Mouse (Mus musculus) gastrocnemius, postnatal 10 days (tissue): ENCODE measurements at regions not wholly inside any gene's neighbourhood (a gene's known extent, or its start where the extent isn't known, plus 50 kb on each side); places are given as distances from the start of the nearest gene placed in this dataset.

Source experiments
- DNase-seq: peaks from one replicate; pipeline ENCODE4 v3.0.0; 2021; ENCODE audit warnings: mixed read lengths

DNA sequence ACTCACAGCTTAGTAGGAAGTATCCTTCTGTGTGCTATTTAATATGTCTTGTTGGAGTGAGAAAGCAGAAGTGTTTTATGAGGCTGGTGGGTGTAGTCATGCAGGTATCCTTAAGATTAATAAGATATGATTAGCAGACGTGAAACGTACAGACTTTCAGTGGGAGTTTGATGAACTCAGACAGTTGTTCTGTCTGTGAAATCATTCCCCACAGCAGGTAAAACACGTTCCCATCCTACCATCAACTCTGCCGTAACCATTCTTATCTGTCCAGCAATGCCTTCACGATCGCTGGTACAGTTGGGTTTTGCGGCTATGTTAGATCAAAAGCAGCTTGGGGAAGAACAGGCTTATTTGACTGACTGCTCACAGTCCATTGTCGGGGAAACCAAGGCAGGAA, 332.3 kb downstream of the Med10 start:
- DNase-seq = no peak

DNA sequence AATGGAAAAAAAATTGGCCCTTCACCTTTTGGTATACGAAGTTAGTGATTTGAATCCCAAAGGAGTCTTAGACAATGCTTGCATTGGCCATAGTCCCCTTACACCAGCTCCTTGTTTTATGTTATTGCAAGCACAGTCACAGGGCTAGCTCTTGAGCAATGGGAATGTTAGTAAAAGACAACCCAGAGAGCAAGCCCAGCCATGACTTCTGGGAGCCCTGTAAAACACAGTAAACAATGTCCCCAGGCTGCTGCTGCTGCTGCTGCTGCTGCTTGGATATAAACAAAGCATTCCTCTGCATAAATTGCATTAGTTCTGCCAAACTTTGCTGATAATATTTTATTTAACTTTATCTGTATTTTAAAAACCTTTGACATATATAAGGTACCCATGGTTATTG, 334.0 kb downstream of the Med10 start:
- no peak for DNase-seq

DNA sequence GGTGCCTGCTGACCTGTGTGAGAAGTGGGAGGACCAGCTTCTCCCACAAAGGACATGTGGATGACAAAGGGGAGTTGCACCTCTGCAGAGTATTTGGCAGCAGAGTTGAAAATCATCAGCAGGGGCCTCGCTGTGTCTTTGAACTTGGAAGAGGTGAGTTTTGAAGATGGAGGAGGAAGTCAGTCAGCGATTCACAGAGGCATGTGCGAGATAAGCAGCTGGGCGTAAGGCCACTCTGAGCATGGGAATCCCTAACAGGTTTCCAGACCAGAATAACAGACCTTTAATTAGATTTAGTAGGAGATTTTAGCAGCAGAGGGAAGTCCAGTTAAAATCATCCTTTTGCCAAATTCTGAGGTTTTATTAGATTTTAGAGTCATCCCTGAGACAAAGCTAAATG, 342.3 kb downstream of the Med10 start:
- no peak for DNase-seq

DNA sequence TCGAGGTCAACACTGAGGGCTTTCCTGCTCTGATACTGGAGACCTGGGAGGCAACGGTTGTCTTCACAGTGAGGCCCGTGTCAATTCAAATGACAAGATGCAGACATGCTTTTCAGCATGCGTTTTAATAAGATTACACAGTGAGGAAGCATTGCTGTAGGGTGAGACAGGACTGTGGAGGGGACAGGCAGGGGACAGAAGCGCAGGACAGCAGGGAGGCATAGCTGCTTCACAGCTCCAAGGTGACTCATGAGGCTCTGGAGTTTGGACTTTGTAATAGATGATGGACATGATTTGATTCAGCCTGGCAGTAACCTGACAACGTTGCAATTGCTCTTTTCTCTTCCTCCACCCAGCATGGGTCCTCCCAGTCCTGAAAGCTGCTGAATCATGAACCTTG, 343.3 kb downstream of the Med10 start:
- DNase-seq = no peak

DNA sequence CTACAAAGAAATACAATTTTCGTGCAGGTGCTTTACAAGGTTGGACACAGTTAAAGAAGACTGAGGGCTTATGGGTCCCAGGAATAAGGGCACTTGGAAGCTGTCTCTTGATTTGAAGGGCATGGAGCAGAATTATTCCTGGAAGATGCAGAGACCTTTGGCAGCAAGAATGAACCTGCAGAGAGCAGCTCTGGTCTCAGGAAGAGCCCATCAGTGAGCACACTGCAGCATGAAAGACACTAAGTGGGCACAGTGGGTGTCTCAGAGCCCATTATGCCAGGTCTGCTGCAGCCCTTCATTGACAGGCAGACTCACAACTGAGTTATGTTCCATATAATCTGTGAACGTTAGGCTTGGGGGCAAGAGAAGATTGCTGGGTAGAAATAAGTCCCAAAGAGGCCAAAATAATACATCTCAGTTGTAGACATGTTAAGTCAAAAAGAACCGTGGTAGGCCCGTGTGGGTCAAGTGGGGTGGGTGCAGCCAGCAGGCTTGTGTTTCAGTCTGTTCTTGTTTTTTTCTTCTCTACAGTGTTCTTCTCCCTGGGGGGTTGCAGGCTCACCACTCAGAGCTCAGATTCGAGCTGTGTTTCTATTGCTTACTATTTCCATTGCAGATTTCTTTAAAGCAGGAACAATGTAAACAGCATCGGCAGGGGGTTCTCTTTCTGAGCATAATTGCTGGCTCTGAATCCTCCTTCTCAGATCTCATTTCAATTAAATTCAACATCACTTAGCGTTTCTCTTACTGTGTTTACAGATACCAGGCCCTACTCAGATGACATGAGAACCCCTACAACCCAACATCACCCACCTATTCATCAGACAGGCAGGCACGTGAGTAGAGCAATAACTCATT, 347.1 kb downstream of the Med10 start:
- DNase-seq = no peak

DNA sequence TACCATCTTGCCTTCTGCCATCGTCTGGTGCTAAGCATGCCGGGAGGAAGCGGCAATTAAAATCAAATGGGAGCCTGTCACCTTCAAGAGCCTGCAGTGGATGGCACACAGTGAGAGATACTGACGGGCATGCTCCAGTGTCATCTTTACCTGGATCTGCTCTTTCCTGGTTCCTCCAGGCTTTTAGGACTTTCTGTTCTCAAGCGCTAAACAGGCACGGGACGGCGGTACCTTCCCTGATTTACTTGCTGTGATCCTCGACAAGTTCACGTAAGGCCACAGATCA, 347.6 kb downstream of the Med10 start:
- DNase-seq = no peak

DNA sequence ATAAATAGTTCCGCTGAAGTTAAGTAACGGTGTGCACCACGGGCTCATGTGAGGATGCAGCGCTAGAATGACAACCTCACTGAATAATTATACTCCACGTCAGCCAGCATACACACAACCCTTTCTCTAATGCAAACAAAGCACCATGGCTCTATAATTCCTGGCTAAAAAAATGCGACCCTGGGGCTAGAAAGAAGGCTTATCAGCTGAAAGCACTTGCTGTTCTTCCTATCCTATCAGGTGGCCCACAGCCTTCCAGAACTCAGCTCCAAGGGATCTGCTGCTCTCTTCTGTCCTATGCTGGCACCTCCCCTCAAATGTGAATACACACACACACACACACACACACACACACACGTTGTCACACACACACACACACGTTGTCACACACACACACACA, 350.9 kb downstream of the Med10 start:
- no peak for DNase-seq

DNA sequence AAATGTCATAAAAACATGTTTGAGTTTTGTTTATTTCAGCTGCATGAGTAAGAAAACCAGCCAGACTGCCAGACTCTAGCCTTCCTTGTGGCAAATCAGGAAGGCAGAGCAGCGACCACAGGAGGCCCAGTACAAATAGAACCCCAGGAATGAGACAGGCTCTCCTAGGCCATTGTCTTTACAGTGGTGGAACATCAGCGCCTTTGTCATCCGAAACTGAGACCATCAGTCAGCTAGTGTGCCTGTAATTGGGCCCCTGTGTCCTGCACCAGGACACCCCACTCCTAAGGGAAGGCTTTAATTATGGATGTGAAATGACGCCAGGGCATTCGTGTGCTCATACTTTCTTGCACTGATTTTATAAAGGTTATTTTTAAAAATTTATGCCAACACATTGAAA, 353.4 kb downstream of the Med10 start:
- DNase-seq = no peak

DNA sequence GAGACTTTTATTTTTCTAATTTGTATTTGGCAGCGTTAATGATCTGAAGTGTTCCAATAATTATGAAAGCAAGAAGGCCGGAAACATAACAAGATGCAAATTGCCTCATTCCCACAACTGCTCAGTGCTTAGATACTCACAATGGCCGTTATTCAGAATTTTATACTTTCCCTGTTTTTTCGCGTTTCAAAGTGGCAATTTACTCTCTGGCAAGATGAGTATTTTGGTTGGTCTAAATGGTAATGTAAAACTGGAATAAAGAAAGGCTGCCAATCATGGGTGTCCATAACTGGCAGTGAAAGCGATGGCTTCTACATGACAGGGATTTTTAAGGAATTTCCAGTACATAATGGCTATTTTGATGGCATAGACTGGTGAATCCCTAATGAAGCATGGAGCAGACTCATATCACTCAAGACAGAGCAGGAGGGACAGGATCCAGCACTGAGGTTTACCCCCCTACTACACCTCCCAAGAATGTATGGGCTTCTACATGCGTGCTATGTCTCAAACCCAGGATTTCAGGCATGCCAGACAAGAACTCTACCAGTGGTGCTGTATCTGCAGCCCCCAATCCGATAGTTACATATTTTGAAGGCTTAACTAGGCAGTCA, 354.9 kb downstream of the Med10 start:
- no peak for DNase-seq

DNA sequence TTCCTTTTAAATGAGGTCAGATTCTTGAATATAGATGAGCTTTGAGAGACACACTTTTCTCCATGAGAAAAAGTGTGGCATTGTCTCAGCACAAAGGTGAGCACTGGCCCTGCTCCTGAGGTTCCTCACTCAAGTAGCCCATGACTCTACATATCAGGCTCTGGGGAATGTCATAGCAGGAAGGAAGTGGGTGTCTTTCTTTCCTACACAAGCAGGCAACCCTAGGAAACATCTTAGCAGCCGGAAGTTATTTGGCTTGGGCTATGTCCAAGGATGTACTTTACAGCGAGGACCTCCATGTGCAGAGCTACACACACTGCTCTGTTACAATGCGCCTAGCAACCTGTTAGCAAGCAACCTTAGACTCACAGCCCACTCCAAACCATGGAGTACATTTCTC, 356.9 kb downstream of the Med10 start:
- DNase-seq = no peak

DNA sequence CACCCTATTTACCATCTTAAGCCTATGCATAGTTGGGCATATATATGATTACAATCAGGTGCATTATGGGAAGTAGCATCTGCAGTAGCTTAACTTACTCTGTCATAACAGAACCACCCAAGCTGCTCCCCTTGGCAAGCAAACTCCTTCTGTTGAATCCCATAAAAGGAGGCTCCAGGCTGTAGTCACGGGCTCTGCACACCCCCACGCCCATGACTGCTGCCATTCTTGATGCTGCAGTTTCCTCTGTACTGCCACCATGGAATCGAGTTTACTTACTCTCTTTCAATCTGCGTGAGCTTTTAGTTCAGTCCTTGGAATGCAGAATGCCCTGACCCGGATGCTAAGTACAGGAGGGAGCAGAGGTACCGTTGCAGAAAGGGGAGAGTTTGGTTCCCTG, 357.4 kb downstream of the Med10 start:
- DNase-seq = no peak

DNA sequence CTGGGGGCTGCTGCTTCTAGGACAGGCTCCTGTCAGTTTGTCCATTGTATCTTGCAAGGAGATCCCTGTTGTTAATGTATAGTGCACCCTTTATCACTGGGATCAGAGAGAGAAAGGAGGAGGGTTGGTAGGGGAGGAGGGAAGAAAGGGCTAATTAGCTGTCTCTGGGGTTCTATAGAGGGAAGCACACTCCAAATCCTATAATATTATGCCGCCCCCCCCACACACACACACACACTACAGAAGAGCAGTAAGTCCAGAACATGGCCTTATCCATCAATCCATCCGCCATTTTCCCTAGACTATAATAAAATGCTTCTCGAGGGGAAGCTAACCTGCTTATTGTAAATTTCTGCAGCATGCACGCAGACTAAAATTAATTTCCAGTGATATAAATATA, 359.9 kb downstream of the Med10 start:
- no peak for DNase-seq

DNA sequence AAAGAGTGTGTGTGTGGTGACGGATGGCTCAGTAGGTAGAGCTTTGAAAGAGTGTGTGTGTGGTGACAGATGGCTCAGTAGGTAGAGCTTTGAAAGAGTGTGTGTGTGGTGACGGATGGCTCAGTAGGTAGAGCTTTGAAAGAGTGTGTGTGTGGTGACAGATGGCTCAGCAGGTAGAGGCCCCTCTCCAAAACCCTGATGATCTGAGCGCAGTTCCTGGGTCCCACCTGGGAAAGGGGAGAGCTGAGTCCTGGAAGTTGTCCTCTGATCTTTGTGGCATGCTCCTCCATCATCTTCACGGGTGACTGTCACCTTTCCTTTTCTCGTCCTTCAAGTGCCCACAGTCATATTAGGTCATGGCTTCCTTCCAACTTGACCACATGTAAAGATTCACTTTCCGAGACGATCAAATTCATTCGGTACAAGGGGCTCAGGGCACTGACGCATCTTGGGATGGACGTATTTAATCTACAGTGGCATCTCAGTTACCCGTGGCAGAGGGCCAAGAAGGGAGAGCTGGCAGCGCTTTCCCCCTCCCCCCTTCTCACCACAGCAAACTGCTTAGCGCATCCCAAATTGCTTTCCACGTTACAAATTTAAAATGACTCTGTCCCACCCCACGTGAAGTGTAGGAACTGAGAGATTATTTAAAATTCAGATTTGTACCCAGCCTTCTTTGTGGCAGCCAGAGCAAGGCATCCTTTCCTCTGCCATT, 363.5 kb downstream of the Med10 start:
- no peak for DNase-seq

DNA sequence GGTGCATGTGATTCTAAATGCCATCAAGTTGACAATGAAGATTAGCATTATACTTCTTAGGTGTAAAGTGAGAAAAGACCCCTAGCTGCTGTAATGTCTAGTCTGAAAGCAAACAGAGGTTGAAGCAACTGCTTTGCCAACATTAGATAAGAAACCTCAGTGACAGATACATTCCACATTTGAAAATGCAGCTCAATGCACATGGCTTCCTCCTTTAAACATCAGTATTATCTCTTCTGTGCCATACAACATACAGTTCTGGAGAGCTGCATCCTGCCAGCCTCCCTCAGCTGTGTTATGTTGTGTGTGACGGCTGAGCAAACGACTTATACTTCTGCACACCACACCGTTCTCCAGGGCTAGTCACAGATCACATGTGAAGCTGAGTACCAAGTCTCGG, 365.6 kb downstream of the Med10 start:
- no peak for DNase-seq

DNA sequence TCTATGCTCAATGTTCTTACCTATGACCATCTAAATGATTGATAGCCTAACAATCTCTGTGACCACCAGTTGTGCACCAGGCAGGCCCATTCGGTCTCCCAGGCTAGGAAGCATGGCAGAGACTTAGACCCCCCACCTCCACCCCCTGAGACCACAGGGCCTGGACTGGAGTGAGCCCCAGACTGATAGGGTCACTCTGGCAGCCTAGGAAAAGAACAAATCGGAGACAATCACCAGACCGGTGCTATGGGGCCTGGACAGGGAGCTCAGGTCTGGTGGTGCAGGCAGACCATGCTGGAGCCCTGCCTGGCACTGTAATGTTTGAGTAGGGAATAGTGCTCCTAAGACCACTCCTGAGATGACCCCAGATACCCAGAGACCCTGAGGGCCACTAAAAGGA, 366.7 kb downstream of the Med10 start:
- no peak for DNase-seq

DNA sequence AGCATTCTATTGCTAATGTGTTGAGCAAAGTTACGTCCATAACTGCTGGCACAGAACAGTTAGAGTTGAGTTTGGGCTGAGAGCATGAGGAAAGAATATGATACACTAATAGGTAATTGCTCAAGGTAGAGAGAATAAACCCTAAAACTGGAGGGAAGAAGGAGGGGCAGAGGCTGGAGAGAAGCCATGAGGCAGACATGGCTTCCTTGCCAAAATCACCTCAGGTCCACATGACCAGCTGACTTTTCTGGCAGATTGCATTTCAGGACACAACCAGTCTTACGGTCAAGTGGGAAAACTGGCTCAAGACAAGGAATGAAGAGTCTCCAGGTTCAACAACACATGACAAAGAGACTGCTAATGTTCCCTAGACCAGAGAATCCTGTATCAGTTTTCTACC, 374.9 kb downstream of the Med10 start:
- no peak for DNase-seq

DNA sequence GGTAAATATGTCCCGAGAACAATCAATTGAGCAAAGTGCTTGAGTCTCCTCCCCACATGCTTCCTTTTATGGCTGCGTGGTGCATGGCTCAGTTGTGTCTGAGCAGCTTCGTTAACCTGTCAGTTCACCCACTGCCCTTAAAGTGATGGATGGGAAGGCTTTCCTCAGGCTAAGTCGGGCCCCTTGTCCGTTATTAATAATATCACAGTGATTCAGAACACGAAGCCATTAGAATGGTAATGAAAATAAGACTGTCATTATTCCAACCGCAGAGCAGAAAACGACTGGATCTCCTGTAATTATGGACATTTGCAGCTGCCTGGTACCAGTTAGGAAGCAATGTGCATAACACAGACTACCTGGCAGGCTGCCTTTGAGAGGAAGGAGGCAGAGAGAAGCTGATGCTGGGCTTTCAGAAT, 375.9 kb downstream of the Med10 start:
- DNase-seq = no peak

DNA sequence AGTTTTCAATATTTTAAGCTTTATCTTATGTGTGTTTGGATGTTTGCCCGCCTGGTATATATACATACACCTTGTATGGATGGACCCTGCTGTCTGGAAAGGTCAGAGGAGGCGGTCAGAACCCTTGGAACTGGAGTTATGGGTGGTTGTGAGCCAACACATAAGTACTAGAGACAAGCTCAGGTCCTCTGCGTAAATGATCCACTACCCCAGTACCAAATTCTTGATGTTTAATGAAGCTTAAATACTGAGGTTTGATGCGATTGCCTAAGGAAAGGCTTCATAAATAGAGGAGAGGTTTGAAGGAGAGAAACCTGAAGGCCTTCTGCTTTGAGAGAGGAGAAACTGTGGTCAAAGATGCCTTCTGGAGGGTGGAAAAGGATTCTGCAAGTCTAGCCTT, 388.8 kb downstream of the Med10 start:
- DNase-seq = no peak

DNA sequence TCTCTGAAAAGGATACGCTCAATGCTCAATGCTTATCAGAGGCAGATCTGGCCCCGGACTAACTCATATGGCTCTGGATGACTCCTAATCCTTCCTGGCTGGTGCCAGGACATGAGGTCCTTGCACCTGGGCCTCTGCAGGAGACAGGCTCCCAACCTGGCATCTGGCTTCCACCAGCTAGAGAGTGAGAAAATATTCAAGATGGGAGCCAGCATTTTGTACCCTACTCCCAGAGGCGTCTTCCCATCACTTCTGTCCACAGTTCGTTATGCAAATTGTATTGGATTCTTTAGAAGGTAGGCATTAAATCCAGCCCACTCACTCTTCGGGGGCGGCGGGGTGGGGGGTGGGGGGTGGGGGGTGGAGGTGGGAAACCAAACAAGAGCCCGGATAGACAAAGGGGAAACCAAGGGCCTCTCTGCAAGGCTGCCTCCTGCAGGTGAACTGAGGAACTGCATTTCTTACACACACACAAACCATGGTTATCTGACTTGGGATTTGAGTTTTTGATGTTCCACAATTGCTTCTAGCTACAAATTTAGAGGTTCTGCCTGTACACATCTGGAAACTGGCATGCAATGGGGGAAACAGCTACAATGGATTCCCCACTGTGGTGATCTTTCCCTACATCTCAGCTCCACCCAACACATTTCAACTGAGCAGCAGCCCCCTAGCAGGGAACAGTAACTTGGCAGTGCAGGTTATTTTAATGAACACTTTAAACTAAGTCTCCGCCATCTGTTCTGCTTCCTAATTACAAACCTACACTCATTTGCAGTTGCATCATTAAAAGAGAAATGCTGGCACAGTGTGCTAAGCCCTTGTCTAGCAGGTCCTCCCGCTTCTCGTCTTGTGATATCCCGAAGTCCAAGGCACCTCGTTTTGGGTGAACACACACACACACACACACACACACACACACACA, 390.2 kb downstream of the Med10 start:
- DNase-seq = no peak

DNA sequence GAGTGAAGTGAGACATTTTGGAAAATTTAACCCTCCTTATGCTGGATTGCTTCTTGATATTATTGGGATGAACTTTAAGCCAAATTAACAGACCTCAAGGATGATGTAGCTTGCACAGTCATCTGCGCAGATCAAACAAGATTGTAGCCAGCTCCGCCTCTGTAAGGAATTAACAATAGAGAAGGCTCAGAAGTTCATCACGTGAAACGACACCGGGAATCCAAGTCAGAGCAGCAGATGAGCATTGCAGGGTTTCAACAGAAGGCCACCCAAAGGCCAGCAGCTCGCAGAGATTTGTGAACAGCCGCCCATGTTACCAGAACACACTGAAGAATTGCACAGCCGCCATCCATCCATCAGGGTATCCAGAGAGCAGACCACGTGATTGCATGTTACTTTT, 391.1 kb downstream of the Med10 start:
- DNase-seq = no peak

DNA sequence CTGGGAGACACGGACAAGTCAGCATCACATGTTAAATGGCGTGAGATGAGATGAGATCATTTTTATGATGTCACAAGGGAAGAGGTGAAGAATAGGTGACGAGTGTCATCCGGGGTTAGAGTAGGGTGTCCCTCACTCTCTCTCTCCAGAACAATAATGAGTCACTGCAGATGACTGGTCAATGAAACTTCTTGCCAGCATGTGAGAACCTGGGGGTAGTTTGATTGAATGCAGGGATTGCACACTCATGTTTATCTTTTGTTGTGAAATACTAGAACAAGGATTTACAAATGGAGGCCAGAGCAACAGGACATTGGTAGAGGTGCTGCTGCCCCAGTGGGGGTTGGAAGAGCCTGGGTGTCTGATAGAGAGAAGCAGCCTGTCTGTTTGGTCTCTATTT, 393.7 kb downstream of the Med10 start:
- no peak for DNase-seq

DNA sequence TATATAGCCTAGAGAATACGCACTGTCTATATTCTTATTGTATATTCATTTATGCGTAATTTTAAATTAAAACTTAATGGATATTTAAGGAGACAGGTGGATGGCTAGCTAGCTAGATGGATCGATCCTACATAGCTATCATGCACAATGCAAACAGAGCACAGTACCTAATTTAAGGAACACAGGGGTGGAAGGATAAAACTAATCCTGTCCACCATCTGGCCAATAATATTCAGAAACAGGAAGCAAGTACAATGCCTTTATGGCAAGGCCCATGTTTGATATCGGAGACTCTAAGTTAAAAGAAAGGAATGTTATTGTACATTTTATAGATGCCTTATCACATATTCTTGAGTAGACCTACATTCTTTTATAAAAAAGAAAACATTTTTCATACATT, 396.4 kb downstream of the Med10 start:
- DNase-seq = no peak

DNA sequence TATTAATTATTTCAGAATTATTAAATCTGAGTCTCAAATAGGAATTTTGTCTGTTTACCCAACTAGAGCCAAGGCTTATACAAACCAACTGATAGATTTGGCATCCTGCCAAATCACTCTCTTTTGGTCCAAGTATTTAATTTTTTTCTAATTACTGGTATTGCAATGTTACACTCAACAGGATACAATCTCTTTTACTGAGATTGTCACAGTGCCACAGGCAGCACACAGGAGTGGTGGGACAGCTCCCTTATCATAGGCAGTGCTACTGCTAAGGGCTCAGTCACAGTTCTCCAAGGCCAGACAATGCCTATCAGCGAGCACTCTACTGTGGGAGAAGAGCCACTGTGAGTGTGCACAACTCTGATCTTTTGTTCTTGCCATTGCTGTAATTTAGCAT, 396.9 kb downstream of the Med10 start:
- DNase-seq = no peak
